In the genomic region with DNA sequence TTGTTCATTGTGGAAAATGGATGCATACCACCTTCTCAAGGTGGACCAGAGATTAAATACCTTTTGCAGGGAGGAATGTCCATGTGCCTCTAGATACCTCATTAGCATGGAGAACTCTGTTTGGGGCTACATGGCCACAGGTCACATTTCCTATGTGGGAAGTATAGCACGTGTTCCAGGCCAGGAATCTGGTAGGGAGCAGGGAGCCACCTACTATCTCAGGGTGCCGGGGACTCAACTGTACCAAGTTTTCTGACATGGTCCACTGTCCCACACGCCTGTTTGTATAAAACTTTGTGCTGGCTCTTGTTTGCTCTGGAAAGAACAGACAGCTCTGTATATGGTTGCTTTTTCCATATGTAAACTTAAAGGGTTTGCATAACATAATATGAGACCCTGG, we compare ENCODE assay signal across 16 mouse cellular contexts.
"Had no signal": no experiment of that assay in that cellular context is flagged by ENCODE, and none has a peak within 500 bp of the region (broad histone marks: within the 10 kb centered on the region; RNA-seq: fewer than 3 reads in every experiment).

No protein-coding gene starts in this region.

- H3K36me3 ChIP-seq: midbrain, embryonic 15.5 days; stomach, embryonic 15.5 days had no signal

- H3K27me3 ChIP-seq: lung, embryonic 15.5 days; megakaryocyte, embryonic 14.5 days; midbrain, embryonic 12.5 days; midbrain, embryonic 15.5 days; neural tube, embryonic 12.5 days; stomach, embryonic 15.5 days had no signal

- H3K4me1 ChIP-seq: lung, embryonic 15.5 days; megakaryocyte, embryonic 14.5 days; midbrain, embryonic 12.5 days; midbrain, embryonic 15.5 days; neural tube, embryonic 12.5 days; stomach, embryonic 15.5 days had no signal

- H3K9ac ChIP-seq: lung, embryonic 15.5 days; midbrain, embryonic 12.5 days; midbrain, embryonic 15.5 days; neural tube, embryonic 12.5 days; stomach, embryonic 15.5 days had no signal

- H3K9me3 ChIP-seq: lung, embryonic 15.5 days; megakaryocyte, embryonic 14.5 days; midbrain, embryonic 12.5 days; midbrain, embryonic 15.5 days; neural tube, embryonic 12.5 days; stomach, embryonic 15.5 days had no signal

- H3K4me2 ChIP-seq: lung, embryonic 15.5 days; midbrain, embryonic 12.5 days; midbrain, embryonic 15.5 days; neural tube, embryonic 12.5 days; stomach, embryonic 15.5 days had no signal

- DNase-seq: lung, adult 2 months; lung, postnatal 14 days; lung, postnatal 36 days; right cerebral cortex, postnatal 14 days; thymus, adult 2 months; thymus, postnatal 25 days; thymus, postnatal 4 days had no signal

- H3K4me3 ChIP-seq: lung, embryonic 15.5 days; megakaryocyte, embryonic 14.5 days; midbrain, embryonic 12.5 days; midbrain, embryonic 15.5 days; neural tube, embryonic 12.5 days; stomach, embryonic 15.5 days had no signal

- ATAC-seq: lung, postnatal 0 days; midbrain, embryonic 15.5 days had no signal

- H3K27ac ChIP-seq: lung, embryonic 15.5 days; macrophage; midbrain, embryonic 12.5 days; midbrain, embryonic 15.5 days; neural tube, embryonic 12.5 days; stomach, embryonic 15.5 days; stomach, postnatal 0 days had no signal
